Mouse (Mus musculus) R1 (cell line): ENCODE data around the gene Mroh3.

Experiments
- DNase-seq: peaks from one replicate; pipeline ENCODE4 v3.0.0-alpha.2; 2018; ENCODE audit warnings: low read depth, low spot score

Mroh3 gene

GRCm38 (mm10) chr1:136156951-136157350 is 55.7 kb downstream of the Mroh3 start:
- no peak for DNase-seq

- DNase-seq: no peak
These were observed 56.3 kb downstream of the Mroh3 start for GRCm38 (mm10) chr1:136156304-136156703.

GRCm38 (mm10) chr1:136151371-136151770 is 61.3 kb downstream of the Mroh3 start:
- DNase-seq: no peak

GRCm38 (mm10) chr1:136149702-136150101 is 62.9 kb downstream of the Mroh3 start:
- no peak for DNase-seq

- no peak for DNase-seq
These were observed 69.1 kb downstream of the Mroh3 start for GRCm38 (mm10) chr1:136143514-136143913.

GRCm38 (mm10) chr1:136142336-136142735 is 70.3 kb downstream of the Mroh3 start:
- no peak for DNase-seq

GRCm38 (mm10) chr1:136141176-136141950 is 71.3 kb downstream of the Mroh3 start:
- DNase-seq: no peak

- DNase-seq: peak; percentile 82
These were observed 72.5 kb downstream of the Mroh3 start for GRCm38 (mm10) chr1:136139990-136140640.

GRCm38 (mm10) chr1:136138191-136138830 is 74.3 kb downstream of the Mroh3 start:
- no peak for DNase-seq

- no peak for DNase-seq
These were observed 75.1 kb downstream of the Mroh3 start for GRCm38 (mm10) chr1:136137575-136137974.

- DNase-seq: no peak
These were observed 75.5 kb downstream of the Mroh3 start for GRCm38 (mm10) chr1:136137071-136137531.

GRCm38 (mm10) chr1:136136547-136136946 is 76.1 kb downstream of the Mroh3 start:
- DNase-seq: no peak

GRCm38 (mm10) chr1:136135777-136136444 is 76.7 kb downstream of the Mroh3 start:
- DNase-seq: no peak

GRCm38 (mm10) chr1:136135046-136135445 is 77.6 kb downstream of the Mroh3 start:
- no peak for DNase-seq

GRCm38 (mm10) chr1:136134547-136134946 is 78.1 kb downstream of the Mroh3 start:
- DNase-seq: no peak

- no peak for DNase-seq
These were observed 78.9 kb downstream of the Mroh3 start for GRCm38 (mm10) chr1:136133570-136134240.

GRCm38 (mm10) chr1:136132386-136133201 is 80.0 kb downstream of the Mroh3 start:
- DNase-seq: no peak
